Mouse (Mus musculus): ENCODE results near the gene Hivep3.
A peak's percentile ranks its signal among the peaks of the same experiment; 100 is the strongest.

Gene Hivep3

GRCm38 (mm10) chr4:120142905-120143304 is 409.3 kb downstream of the Hivep3 start:
- no peak for ATAC-seq (ENCODE audit: low TSS enrichment)

- ATAC-seq (ENCODE audit: low TSS enrichment), result peak; percentile 45
These were observed 410.8 kb downstream of the Hivep3 start for GRCm38 (mm10) chr4:120144343-120144742.

GRCm38 (mm10) chr4:120145931-120146330 is 412.3 kb downstream of the Hivep3 start:
- ATAC-seq (ENCODE audit: low TSS enrichment), result no peak

GRCm38 (mm10) chr4:120148291-120149141 is 414.9 kb downstream of the Hivep3 start:
- peak; percentile 75 for ATAC-seq (ENCODE audit: low TSS enrichment)

GRCm38 (mm10) chr4:120149142-120149524 is 415.5 kb downstream of the Hivep3 start:
- peak; percentile 38 for ATAC-seq (ENCODE audit: low TSS enrichment)

GRCm38 (mm10) chr4:120150345-120150920 is 416.8 kb downstream of the Hivep3 start:
- no peak for ATAC-seq (ENCODE audit: low TSS enrichment)

GRCm38 (mm10) chr4:120151906-120152305 is 418.3 kb downstream of the Hivep3 start:
- ATAC-seq (ENCODE audit: low TSS enrichment), result no peak

GRCm38 (mm10) chr4:120152648-120153047 is 419.1 kb downstream of the Hivep3 start:
- ATAC-seq (ENCODE audit: low TSS enrichment), result no peak

- no peak for ATAC-seq (ENCODE audit: low TSS enrichment)
These were observed 420.2 kb downstream of the Hivep3 start for GRCm38 (mm10) chr4:120153736-120154135.

- ATAC-seq (ENCODE audit: low TSS enrichment), result no peak
These were observed 425.2 kb downstream of the Hivep3 start for GRCm38 (mm10) chr4:120158714-120159310.

GRCm38 (mm10) chr4:120161166-120161949 is 427.8 kb downstream of the Hivep3 start, which contains the start of gene Edn2:
Edn2 (plus strand) TSS chr4:120161206.
- ATAC-seq (ENCODE audit: low TSS enrichment), result no peak

- ATAC-seq (ENCODE audit: low TSS enrichment), result no peak
These were observed 429.0 kb downstream of the Hivep3 start for GRCm38 (mm10) chr4:120162586-120162985.

- peak; percentile 63 for ATAC-seq (ENCODE audit: low TSS enrichment)
These were observed 429.7 kb downstream of the Hivep3 start for GRCm38 (mm10) chr4:120163242-120163641.

- no peak for ATAC-seq (ENCODE audit: low TSS enrichment)
These were observed 430.7 kb downstream of the Hivep3 start for GRCm38 (mm10) chr4:120164316-120164715.

- ATAC-seq (ENCODE audit: low TSS enrichment), result no peak
These were observed 434.2 kb downstream of the Hivep3 start for GRCm38 (mm10) chr4:120167778-120168177.

- ATAC-seq (ENCODE audit: low TSS enrichment), result no peak
These were observed 434.8 kb downstream of the Hivep3 start for GRCm38 (mm10) chr4:120168346-120168745.

GRCm38 (mm10) chr4:120170387-120170936 is 436.9 kb downstream of the Hivep3 start:
- ATAC-seq (ENCODE audit: low TSS enrichment), result no peak

GRCm38 (mm10) chr4:120172050-120172684 is 438.6 kb downstream of the Hivep3 start:
- ATAC-seq (ENCODE audit: low TSS enrichment), result peak; percentile 69; the same call in 1 of the 2 replicates

GRCm38 (mm10) chr4:120179123-120179522 is 445.5 kb downstream of the Hivep3 start:
- ATAC-seq (ENCODE audit: low TSS enrichment), result no peak

- no peak for ATAC-seq (ENCODE audit: low TSS enrichment)
These were observed 447.0 kb downstream of the Hivep3 start for GRCm38 (mm10) chr4:120180535-120180934.

- ATAC-seq (ENCODE audit: low TSS enrichment), result no peak
These were observed 450.9 kb downstream of the Hivep3 start for GRCm38 (mm10) chr4:120184374-120184991.

All from frontal cortex, adult (tissue).